Mouse (Mus musculus): ENCODE data around the gene Gsx2.

DNA sequence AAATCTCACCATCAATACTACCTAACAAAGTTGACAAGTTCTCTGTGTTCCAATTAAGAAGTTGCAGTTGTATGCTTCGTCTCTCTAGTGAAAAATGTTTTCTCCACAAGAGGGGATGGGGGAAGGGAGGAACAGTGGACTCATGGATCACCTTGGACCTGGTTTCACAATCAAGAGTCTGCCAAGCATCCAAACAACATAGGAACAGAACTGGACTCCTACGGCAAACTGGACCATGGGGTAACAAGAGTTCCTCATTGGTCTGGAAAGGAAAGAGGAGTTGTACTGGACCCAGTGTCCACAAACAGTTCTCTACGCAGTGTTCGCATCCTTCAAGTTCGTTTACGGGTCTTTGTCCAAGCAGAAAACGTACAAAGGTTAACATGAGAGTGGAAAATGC, 30.0 kb upstream of the Gsx2 start:
- TF ChIP-seq CTCF (IDR thresholded peaks at IDR 0.05; ENCODE audit: extremely low read depth, insufficient read depth, insufficient read length, insufficient replicate concordance) = no peak
- TF ChIP-seq POLR2A (IDR thresholded peaks at IDR 0.05; ENCODE audit: low read depth, low read length) = no peak

All from spleen, adult 2 months (tissue).